Mouse (Mus musculus): ENCODE measurements around the gene Zfx. TPM values are rescaled to one million over a fixed set of nuclear protein-coding genes. Genes with fewer than 3 reads are reported as not detected.
A peak's percentile ranks its signal among the peaks of the same experiment; 100 is the strongest.

Zfx gene
- polyA plus RNA-seq, 1 experiment: 4.1 TPM

GRCm38 (mm10) chrX:94121161-94121856 is 2.2 kb downstream of the Zfx start:
- Histone ChIP-seq H3K4me3 (ENCODE audit: control insufficient read depth, low read depth, low read length) (peak overlapping the region; percentile 92), H3K36me3 (ENCODE audit: control insufficient read depth, insufficient read depth, low read length) (no peaks in the 10 kb centered on the region), H3K27me3 (ENCODE audit: control insufficient read depth, insufficient read depth, low read length) (no peaks in the 10 kb centered on the region), H3K4me1 (ENCODE audit: control insufficient read depth, insufficient read depth, low read length) (no peaks in the 10 kb centered on the region; the same call in 1 of the 2 replicates), H3K27ac (ENCODE audit: control insufficient read depth, insufficient read depth, low read depth, low read length) (peak overlapping the region; percentile 97)
- TF ChIP-seq POLR2A (IDR thresholded peaks at IDR 0.05; ENCODE audit: control insufficient read depth, low read depth, low read length) (no peak), CTCF (IDR thresholded peaks at IDR 0.05; ENCODE audit: control insufficient read depth, insufficient read depth, insufficient replicate concordance, low read depth, low read length) (no peak)

- TF ChIP-seq CTCF (IDR thresholded peaks at IDR 0.05; ENCODE audit: control insufficient read depth, insufficient read depth, insufficient replicate concordance, low read depth, low read length): no peak
- TF ChIP-seq POLR2A (IDR thresholded peaks at IDR 0.05; ENCODE audit: control insufficient read depth, low read depth, low read length): no peak
- no peak overlapping the region for H3K27ac ChIP-seq (ENCODE audit: control insufficient read depth, insufficient read depth, low read depth, low read length)
- H3K36me3 ChIP-seq (ENCODE audit: control insufficient read depth, insufficient read depth, low read length): no peaks in the 10 kb centered on the region
- no peaks in the 10 kb centered on the region for H3K4me1 ChIP-seq (ENCODE audit: control insufficient read depth, insufficient read depth, low read length)
- no peak overlapping the region for H3K4me3 ChIP-seq (ENCODE audit: control insufficient read depth, low read depth, low read length)
- H3K27me3 ChIP-seq (ENCODE audit: control insufficient read depth, insufficient read depth, low read length): no peaks in the 10 kb centered on the region
Observed at GRCm38 (mm10) chrX:94118350-94118749, 5.2 kb downstream of the Zfx start.

GRCm38 (mm10) chrX:94115882-94116281 is 7.6 kb downstream of the Zfx start:
- no peak overlapping the region for H3K27ac ChIP-seq (ENCODE audit: control insufficient read depth, insufficient read depth, low read depth, low read length)
- H3K27me3 ChIP-seq (ENCODE audit: control insufficient read depth, insufficient read depth, low read length): no peaks in the 10 kb centered on the region
- no peaks in the 10 kb centered on the region for H3K4me1 ChIP-seq (ENCODE audit: control insufficient read depth, insufficient read depth, low read length)
- no peak overlapping the region for H3K4me3 ChIP-seq (ENCODE audit: control insufficient read depth, low read depth, low read length)
- no peaks in the 10 kb centered on the region for H3K36me3 ChIP-seq (ENCODE audit: control insufficient read depth, insufficient read depth, low read length)
- TF ChIP-seq CTCF (IDR thresholded peaks at IDR 0.05; ENCODE audit: control insufficient read depth, insufficient read depth, insufficient replicate concordance, low read depth, low read length): no peak
- TF ChIP-seq POLR2A (IDR thresholded peaks at IDR 0.05; ENCODE audit: control insufficient read depth, low read depth, low read length): no peak

GRCm38 (mm10) chrX:94105964-94106363 is 17.5 kb downstream of the Zfx start:
- Histone ChIP-seq H3K27me3 (ENCODE audit: control insufficient read depth, insufficient read depth, low read length) (no peaks in the 10 kb centered on the region), H3K4me3 (ENCODE audit: control insufficient read depth, low read depth, low read length) (no peak overlapping the region), H3K36me3 (ENCODE audit: control insufficient read depth, insufficient read depth, low read length) (no peaks in the 10 kb centered on the region), H3K27ac (ENCODE audit: control insufficient read depth, insufficient read depth, low read depth, low read length) (no peak overlapping the region), H3K4me1 (ENCODE audit: control insufficient read depth, insufficient read depth, low read length) (no peaks in the 10 kb centered on the region)
- TF ChIP-seq CTCF (IDR thresholded peaks at IDR 0.05; ENCODE audit: control insufficient read depth, insufficient read depth, insufficient replicate concordance, low read depth, low read length) (no peak), POLR2A (IDR thresholded peaks at IDR 0.05; ENCODE audit: control insufficient read depth, low read depth, low read length) (no peak)

- Histone ChIP-seq H3K36me3 (ENCODE audit: control insufficient read depth, insufficient read depth, low read length) (no peaks in the 10 kb centered on the region), H3K27me3 (ENCODE audit: control insufficient read depth, insufficient read depth, low read length) (no peaks in the 10 kb centered on the region)
Observed at GRCm38 (mm10) chrX:94102938-94103337, 20.6 kb downstream of the Zfx start.

GRCm38 (mm10) chrX:94100561-94100960 is 22.9 kb downstream of the Zfx start:
- Histone ChIP-seq H3K4me3 (ENCODE audit: control insufficient read depth, low read depth, low read length) (no peak overlapping the region), H3K27me3 (ENCODE audit: control insufficient read depth, insufficient read depth, low read length) (no peaks in the 10 kb centered on the region), H3K4me1 (ENCODE audit: control insufficient read depth, insufficient read depth, low read length) (no peaks in the 10 kb centered on the region), H3K36me3 (ENCODE audit: control insufficient read depth, insufficient read depth, low read length) (no peaks in the 10 kb centered on the region), H3K27ac (ENCODE audit: control insufficient read depth, insufficient read depth, low read depth, low read length) (no peak overlapping the region)
- TF ChIP-seq CTCF (IDR thresholded peaks at IDR 0.05; ENCODE audit: control insufficient read depth, insufficient read depth, insufficient replicate concordance, low read depth, low read length) (no peak), POLR2A (IDR thresholded peaks at IDR 0.05; ENCODE audit: control insufficient read depth, low read depth, low read length) (no peak)

More at GRCm38 (mm10) chrX:94102938-94103337, 20.6 kb downstream of the Zfx start:
- no peak overlapping the region for H3K27ac ChIP-seq (ENCODE audit: control insufficient read depth, insufficient read depth, low read depth, low read length)
- TF ChIP-seq POLR2A (IDR thresholded peaks at IDR 0.05; ENCODE audit: control insufficient read depth, low read depth, low read length) (no peak), CTCF (IDR thresholded peaks at IDR 0.05; ENCODE audit: control insufficient read depth, insufficient read depth, insufficient replicate concordance, low read depth, low read length) (no peak)
- H3K4me1 ChIP-seq (ENCODE audit: control insufficient read depth, insufficient read depth, low read length): no peaks in the 10 kb centered on the region
- H3K4me3 ChIP-seq (ENCODE audit: control insufficient read depth, low read depth, low read length): no peak overlapping the region

- Histone ChIP-seq H3K27ac (ENCODE audit: control insufficient read depth, insufficient read depth, low read depth, low read length) (no peak overlapping the region), H3K27me3 (ENCODE audit: control insufficient read depth, insufficient read depth, low read length) (no peaks in the 10 kb centered on the region), H3K4me3 (ENCODE audit: control insufficient read depth, low read depth, low read length) (no peak overlapping the region), H3K36me3 (ENCODE audit: control insufficient read depth, insufficient read depth, low read length) (no peaks in the 10 kb centered on the region), H3K4me1 (ENCODE audit: control insufficient read depth, insufficient read depth, low read length) (no peaks in the 10 kb centered on the region)
- TF ChIP-seq CTCF (IDR thresholded peaks at IDR 0.05; ENCODE audit: control insufficient read depth, insufficient read depth, insufficient replicate concordance, low read depth, low read length) (no peak), POLR2A (IDR thresholded peaks at IDR 0.05; ENCODE audit: control insufficient read depth, low read depth, low read length) (no peak)
Observed at GRCm38 (mm10) chrX:94091001-94091400, 32.5 kb downstream of the Zfx start.

Data from testis, adult 2 months (tissue).